Mouse (Mus musculus) liver, embryonic 14.5 days (tissue): ENCODE data around the gene Dennd4a. TPM values are rescaled to one million over a fixed set of nuclear protein-coding genes. Genes with fewer than 3 reads are reported as not detected.
A peak's percentile ranks its signal among the peaks of the same experiment; 100 is the strongest.

Experiments used
- ATAC-seq: fragments of 200-750 bp; cut with Nextera tagmentation; 2 replicates; pipeline ENCODE4 v1.8.0; 2017; ENCODE audit warnings: moderate number of reproducible peaks, mild to moderate bottlenecking, moderate library complexity; ENCODE audit not compliant: insufficient read depth
- DNase-seq, 3 experiments: peaks; one replicate each; pipeline ENCODE4 v3.0.0-alpha.2; 2012 to 2013; ENCODE audit warnings: low read depth in 3 of 3, low spot score in 3 of 3
- H3K27ac ChIP-seq: fragments of 300-500 bp; sonication (generic); 2 replicates; pipeline ENCODE4 v1.5.1; 2014; ENCODE audit warnings: moderate library complexity, mild to moderate bottlenecking, control low read depth, inconsistent platforms
- H3K27me3 ChIP-seq: fragments of 300-500 bp; sonication (generic); 2 replicates; pipeline ENCODE4 v1.6.1; 2014; ENCODE audit warnings: mild to moderate bottlenecking, low read length, moderate library complexity; ENCODE audit not compliant: control insufficient read depth, insufficient read depth
- H3K36me3 ChIP-seq: fragments of 300-500 bp; sonication (generic); replicated peaks from 2 replicates; pipeline ENCODE4 v1.6.1; 2014; ENCODE audit warnings: low read depth; ENCODE audit not compliant: control insufficient read depth, insufficient read depth
- H3K4me1 ChIP-seq, 2 experiments: fragments of 200-500 bp in 1 of 2; fragments of 300-500 bp in 1 of 2; sonication (generic) in 1 of 2; replicated peaks; 2 replicates each; pipeline ENCODE4 v1.6.1; 2012 to 2014; ENCODE audit warnings: antibody characterized with exemption in 1 of 2, inconsistent platforms in 1 of 2, low read length in 1 of 2; ENCODE audit not compliant: control insufficient read depth in 2 of 2, insufficient read depth in 2 of 2
- H3K4me2 ChIP-seq: fragments of 300-500 bp; sonication (generic); 2 replicates; pipeline ENCODE4 v1.6.1; 2014; ENCODE audit warnings: low read depth, mild to moderate bottlenecking, control low read depth, moderate library complexity
- H3K4me3 ChIP-seq, 2 experiments: fragments of 200-500 bp in 1 of 2; fragments of 300-500 bp in 1 of 2; sonication (generic) in 1 of 2; 2 replicates each; pipeline ENCODE4 v1.5.1; 2012 to 2014; ENCODE audit warnings: low read depth in 2 of 2, low read length in 2 of 2, mild to moderate bottlenecking in 2 of 2, control low read depth in 1 of 2, inconsistent platforms in 1 of 2, moderate library complexity in 1 of 2; ENCODE audit not compliant: insufficient read depth in 1 of 2
- H3K9ac ChIP-seq: fragments of 300-500 bp; sonication (generic); replicated peaks from 2 replicates; pipeline ENCODE4 v1.6.1; 2014; ENCODE audit warnings: mild to moderate bottlenecking, control low read depth, moderate library complexity
- H3K9me3 ChIP-seq: fragments of 300-500 bp; sonication (generic); 2 replicates; pipeline ENCODE4 v1.6.1; 2016; ENCODE audit warnings: low read length, mixed read lengths; ENCODE audit not compliant: control insufficient read depth
- CTCF ChIP-seq: IDR thresholded peaks from 2 replicates; pipeline ENCODE4 v1.5.1; 2016; ENCODE audit warnings: antibody characterized with exemption, low read depth, control low read depth
- EP300 ChIP-seq: IDR thresholded peaks from 2 replicates; pipeline ENCODE4 v1.6.1; 2016; ENCODE audit warnings: antibody characterized with exemption, low read depth
- WGBS: fragments of 180-500 bp; shearing (Covaris S2); extraction: QIAGEN DNeasy Blood & Tissue Kit; methylation state at CpG from one replicate; pipeline ENCODE4 v1.1.7; 2014; ENCODE audit not compliant: insufficient replicate concordance; 5-methylcytosine and 5-hydroxymethylcytosine counted together
- polyA plus RNA-seq, 2 experiments: library from polyadenylated mRNA; depleted of rRNA in 1 of 2; stranded (reverse) in 1 of 2; unstranded in 1 of 2; fragments of >200 nt; fragmentation: Nextera tagmentation in 1 of 2; extraction: Ambion mirVana in 1 of 2; gene quantifications; 2 replicates each; pipeline versions ENCODE4 v1.2.1 to v1.2.3; 2012 to 2014

Gene Dennd4a
- polyA plus RNA-seq, 2 experiments = 29.3 to 36.1 TPM

- no peak overlapping the region for H3K27ac ChIP-seq
- H3K4me1 ChIP-seq = peaks cover 33 to 41% of the 10 kb centered on the region in 2 experiments
- no peak for TF ChIP-seq CTCF
- no peak; the same call in 1 of the 2 replicates for TF ChIP-seq EP300
- DNase-seq (no peak), ATAC-seq (peak; percentile 53)
- no peaks in the 10 kb centered on the region for H3K36me3 ChIP-seq
- peak overlapping the region; percentile 31 for H3K4me2 ChIP-seq
- no peak overlapping the region for H3K9ac ChIP-seq
- H3K4me3 ChIP-seq = no peak overlapping the region
- no peaks in the 10 kb centered on the region for H3K9me3 ChIP-seq
- WGBS = 30% methylated on average over 7 of the region's 7 CpGs
- H3K27me3 ChIP-seq = no peaks in the 10 kb centered on the region
These were observed 120.8 kb downstream of the Dennd4a start for GRCm38 (mm10) chr9:64931751-64932610.

GRCm38 (mm10) chr9:64934015-64934754 is 123.0 kb downstream of the Dennd4a start:
- DNase-seq = peak; percentile 68 to 71 (median 71)
- H3K9ac ChIP-seq = no peak overlapping the region; the same call in 1 of the 2 replicates
- 44% methylated on average over 15 of the region's 15 CpGs for WGBS
- peaks cover 40 to 55% of the 10 kb centered on the region in 2 experiments for H3K4me1 ChIP-seq
- H3K4me2 ChIP-seq = peak overlapping the region; percentile 35
- H3K9me3 ChIP-seq = no peaks in the 10 kb centered on the region
- H3K27ac ChIP-seq = peak overlapping the region; percentile 26
- ATAC-seq = peak; percentile 81
- H3K27me3 ChIP-seq = no peaks in the 10 kb centered on the region
- H3K36me3 ChIP-seq = no peaks in the 10 kb centered on the region
- TF ChIP-seq EP300 = peak; percentile 54
- TF ChIP-seq CTCF = no peak
- no peak overlapping the region for H3K4me3 ChIP-seq

DNA sequence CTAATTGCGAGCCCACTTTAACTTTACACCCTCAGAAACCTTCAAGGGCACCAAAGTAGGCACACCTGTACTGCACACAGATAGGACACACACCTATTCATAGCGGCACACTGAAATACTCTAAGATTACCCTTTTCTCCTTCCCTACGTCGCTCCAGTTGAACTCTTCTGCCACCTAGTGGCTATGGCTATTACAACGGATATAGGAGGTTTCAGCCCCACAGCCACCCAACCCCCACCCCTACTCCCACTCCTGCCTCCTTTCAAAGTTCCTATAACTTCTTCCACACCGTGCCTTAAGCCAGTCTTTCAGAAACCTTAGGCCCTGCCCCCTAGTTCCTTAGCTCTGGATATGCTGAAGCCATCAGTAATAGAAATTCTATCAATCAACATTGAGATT is 125.4 kb downstream of the Dennd4a start:
- no peaks in the 10 kb centered on the region for H3K36me3 ChIP-seq
- no peak overlapping the region for H3K27ac ChIP-seq
- H3K4me2 ChIP-seq = peak overlapping the region; percentile 33
- H3K4me3 ChIP-seq = no peak overlapping the region
- TF ChIP-seq EP300 (no peak), CTCF (peak; percentile 90)
- H3K27me3 ChIP-seq = no peaks in the 10 kb centered on the region
- H3K9ac ChIP-seq = no peak overlapping the region
- WGBS = 4% methylated on average over 6 of the region's 6 CpGs
- DNase-seq (peak in 2 of 3 experiments; percentile 61 to 68), ATAC-seq (no peak)
- H3K4me1 ChIP-seq = peaks cover 42 to 58% of the 10 kb centered on the region in 2 experiments
- no peaks in the 10 kb centered on the region for H3K9me3 ChIP-seq

DNA sequence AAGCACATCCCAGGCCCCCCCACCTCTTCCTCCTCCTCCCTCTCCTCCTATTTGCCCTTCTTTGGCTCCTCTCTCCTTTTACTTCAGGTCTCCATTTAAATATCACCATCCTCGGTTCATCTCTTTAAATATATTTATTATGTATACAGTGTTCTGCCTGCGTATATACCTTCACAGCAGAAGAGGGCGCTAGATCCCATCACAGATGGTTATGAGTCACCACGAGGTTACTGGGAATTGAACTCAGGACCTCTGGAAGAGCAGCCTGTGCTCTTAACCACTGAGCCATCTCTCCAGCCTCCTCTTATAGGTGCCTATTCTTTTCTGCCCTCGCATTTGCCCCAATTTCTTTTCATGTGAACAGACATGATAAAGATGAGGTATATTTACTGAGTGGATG is 126.4 kb downstream of the Dennd4a start:
- WGBS = 53% methylated on average over 5 of the region's 5 CpGs

GRCm38 (mm10) chr9:64938535-64938934 is 127.4 kb downstream of the Dennd4a start:
- DNase-seq (no peak), ATAC-seq (peak; percentile 64)
- TF ChIP-seq EP300 (peak; percentile 54; the same call in 1 of the 2 replicates), CTCF (no peak)
- no peaks in the 10 kb centered on the region for H3K9me3 ChIP-seq
- peaks cover 24 to 38% of the 10 kb centered on the region in 2 experiments for H3K4me1 ChIP-seq
- peak overlapping the region; percentile 56 for H3K4me2 ChIP-seq
- H3K36me3 ChIP-seq = no peaks in the 10 kb centered on the region
- H3K27me3 ChIP-seq = no peaks in the 10 kb centered on the region; the same call in 1 of the 2 replicates
- H3K9ac ChIP-seq = peak overlapping the region; percentile 44
- H3K4me3 ChIP-seq = peak overlapping the region; percentile 7 to 32
- 6% methylated on average over 5 of the region's 5 CpGs for WGBS
- H3K27ac ChIP-seq = peak overlapping the region; percentile 51

More for the DNA sequence above, 126.4 kb downstream of the Dennd4a start:
- Histone ChIP-seq H3K9ac (no peak overlapping the region), H3K27ac (no peak overlapping the region), H3K4me1 (peaks cover 34 to 48% of the 10 kb centered on the region in 2 experiments), H3K36me3 (no peaks in the 10 kb centered on the region), H3K4me2 (no peak overlapping the region), H3K4me3 (no peak overlapping the region), H3K9me3 (no peaks in the 10 kb centered on the region), H3K27me3 (no peaks in the 10 kb centered on the region; the same call in 1 of the 2 replicates)
- TF ChIP-seq CTCF (peak; percentile 42; the same call in 1 of the 2 replicates), EP300 (no peak)
- ATAC-seq (no peak), DNase-seq (no peak)
